Mouse (Mus musculus): ENCODE results near the gene Cyp3a11.
"Not testable (repeated sequence)": the region's sequence is repeated elsewhere in the genome, so short reads cannot be mapped to it uniquely, and the experiment has no call there.

The Cyp3a11 gene

GRCm38 (mm10) chr5:145879688-145880087 lies at the start of gene Cyp3a11:
TSS of gene Cyp3a11 (minus strand) at chr5:145879964.
- no peak for DNase-seq

- DNase-seq = no peak
These were observed 33.1 kb upstream of the Cyp3a11 start for GRCm38 (mm10) chr5:145912912-145913311.

GRCm38 (mm10) chr5:145911781-145912180 lies 32.0 kb upstream of the Cyp3a11 start:
- no peak for DNase-seq

GRCm38 (mm10) chr5:145906937-145907336 lies 27.2 kb upstream of the Cyp3a11 start:
- not testable (repeated sequence) for DNase-seq

GRCm38 (mm10) chr5:145904535-145904934 lies 24.8 kb upstream of the Cyp3a11 start:
- no peak for DNase-seq

GRCm38 (mm10) chr5:145903349-145903748 lies 23.6 kb upstream of the Cyp3a11 start:
- no peak for DNase-seq

GRCm38 (mm10) chr5:145900436-145900990 lies 20.7 kb upstream of the Cyp3a11 start:
- no peak for DNase-seq

- no peak for DNase-seq
These were observed 17.5 kb upstream of the Cyp3a11 start for GRCm38 (mm10) chr5:145897271-145897670.

- DNase-seq = no peak
These were observed 1.4 kb upstream of the Cyp3a11 start for GRCm38 (mm10) chr5:145881207-145881606.

- DNase-seq = not testable (repeated sequence)
These were observed 12.3 kb downstream of the Cyp3a11 start for GRCm38 (mm10) chr5:145867433-145867832.

GRCm38 (mm10) chr5:145805796-145806195 lies 74.0 kb downstream of the Cyp3a11 start, which contains the start of gene Cyp3a44:
TSS of gene Cyp3a44 (minus strand) at chr5:145805874.
- DNase-seq = not testable (repeated sequence)

All from thymus, postnatal 4 days (tissue).